Mouse (Mus musculus) G1E (cell line): ENCODE data around the gene Gm42742.

ENCODE experiments used
- CTCF ChIP-seq: IDR thresholded peaks from 2 replicates; pipeline ENCODE4 v1.5.1; 2012; ENCODE audit warnings: low read depth, low read length, inconsistent platforms, mixed read lengths
- GATA1 ChIP-seq: IDR thresholded peaks from 2 replicates; pipeline ENCODE4 v1.6.1; 2012; ENCODE audit warnings: borderline replicate concordance, low read length, inconsistent platforms, mixed read lengths

DNA sequence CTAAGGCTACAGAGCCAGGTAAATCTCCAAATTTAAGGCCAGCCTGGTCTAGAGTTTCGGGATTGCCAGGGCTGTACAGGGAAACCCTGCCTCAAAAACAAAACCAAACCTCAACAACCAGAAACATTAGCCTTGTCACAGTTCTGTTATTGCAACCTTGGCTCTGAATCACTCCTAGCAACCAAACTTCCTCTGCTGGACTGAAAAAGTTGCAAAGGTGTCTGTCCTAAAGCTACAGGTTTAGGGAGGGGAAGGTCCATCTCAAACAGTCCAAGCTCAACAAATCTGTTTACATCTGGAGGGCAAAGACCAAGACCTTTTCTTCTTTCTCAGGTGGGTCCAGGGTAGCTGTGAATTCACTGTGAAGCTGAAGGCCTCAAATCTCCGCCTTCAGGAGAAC is 9.8 kb downstream of the Gm42742 start:
- TF ChIP-seq CTCF (no peak), GATA1 (no peak)
